Mouse (Mus musculus): ENCODE data around the gene Fbxo17. TPM values are rescaled to one million over a fixed set of nuclear protein-coding genes. Genes with fewer than 3 reads are reported as not detected.
"Not testable (repeated sequence)": the region's sequence is repeated elsewhere in the genome, so short reads cannot be mapped to it uniquely, and the experiment has no call there.

Fbxo17 gene
- total RNA-seq, 1 experiment = 6.6 TPM

- Histone ChIP-seq H3K9ac (ENCODE audit: insufficient read depth, low read depth, low read length, poor library complexity, severe bottlenecking) (0 out of 2 replicates have a peak overlapping the region, but pooled peaks have one; percentile 50), H3K36me3 (ENCODE audit: control insufficient read depth, insufficient read depth, low read length, poor library complexity, severe bottlenecking) (no peaks in the 10 kb centered on the region; the same call in 1 of the 2 replicates), H3K4me1 (ENCODE audit: control insufficient read depth in 2 of 2, insufficient read depth in 2 of 2, low read length in 2 of 2, poor library complexity in 1 of 2) (peaks cover 2 to 8% of the 10 kb centered on the region in 2 experiments; a peak in 3 of 4 replicates), H3K27ac (ENCODE audit: insufficient read depth, low read depth, low read length, poor library complexity, severe bottlenecking) (peak overlapping the region; percentile 72), H3K9me3 (ENCODE audit: control insufficient read depth, insufficient read depth, low read depth, low read length) (no peaks in the 10 kb centered on the region), H3K4me3 (ENCODE audit: insufficient read depth in 1 of 2, low read depth in 1 of 2, low read length in 2 of 2, poor library complexity in 1 of 2, severe bottlenecking in 1 of 2) (peak overlapping the region in 1 of 2 experiments; percentile 52; a peak in 2 of 4 replicates)
- TF ChIP-seq ZNF384 (IDR thresholded peaks at IDR 0.05; ENCODE audit: low read depth, low read length) (no peak), MAFK (IDR thresholded peaks at IDR 0.05; ENCODE audit: insufficient read depth, low read depth, low read length) (no peak), ZC3H11A (IDR thresholded peaks at IDR 0.05; ENCODE audit: borderline replicate concordance, low read depth, low read length) (no peak), HCFC1 (IDR thresholded peaks at IDR 0.05; ENCODE audit: borderline replicate concordance, insufficient read depth, low read length) (no peak), CHD2 (IDR thresholded peaks at IDR 0.05; ENCODE audit: low read depth, low read length) (no peak)
- in situ Hi-C loops (cut with MboI; ENCODE audit: low sequenced_read_pairs in 2 of 2, unreplicated experiment in 2 of 2) = no loop called here
- DNase-seq (ENCODE audit: low read depth, low spot score) = no peak
Measured at GRCm38 (mm10) chr7:28694966-28695511, 21.6 kb upstream of the Fbxo17 start.

- Histone ChIP-seq H3K9me3 (ENCODE audit: control insufficient read depth, insufficient read depth, low read depth, low read length) (no peaks in the 10 kb centered on the region), H3K4me3 (ENCODE audit: insufficient read depth in 1 of 2, low read depth in 1 of 2, low read length in 2 of 2, poor library complexity in 1 of 2, severe bottlenecking in 1 of 2) (no peak overlapping the region)
- in situ Hi-C loops (cut with MboI; ENCODE audit: low sequenced_read_pairs in 2 of 2, unreplicated experiment in 2 of 2) = no loop called here
Measured at GRCm38 (mm10) chr7:28697277-28697676, 19.3 kb upstream of the Fbxo17 start.

GRCm38 (mm10) chr7:28700269-28700668, 16.3 kb upstream of the Fbxo17 start:
- TF ChIP-seq ZC3H11A (IDR thresholded peaks at IDR 0.05; ENCODE audit: borderline replicate concordance, low read depth, low read length) (no peak), MAFK (IDR thresholded peaks at IDR 0.05; ENCODE audit: insufficient read depth, low read depth, low read length) (no peak), CHD2 (IDR thresholded peaks at IDR 0.05; ENCODE audit: low read depth, low read length) (no peak), HCFC1 (IDR thresholded peaks at IDR 0.05; ENCODE audit: borderline replicate concordance, insufficient read depth, low read length) (no peak), ZNF384 (IDR thresholded peaks at IDR 0.05; ENCODE audit: low read depth, low read length) (no peak)
- DNase-seq (ENCODE audit: low read depth, low spot score) = no peak
- no peak overlapping the region for H3K27ac ChIP-seq (ENCODE audit: insufficient read depth, low read depth, low read length, poor library complexity, severe bottlenecking)
- in situ Hi-C loops (cut with MboI; ENCODE audit: low sequenced_read_pairs in 2 of 2, unreplicated experiment in 2 of 2) = no loop called here
- H3K4me1 ChIP-seq (ENCODE audit: control insufficient read depth in 2 of 2, insufficient read depth in 2 of 2, low read length in 2 of 2, poor library complexity in 1 of 2) = 0 out of 4 replicates have a peak, but pooled peaks cover 0 to 2% of the 10 kb centered on the region in 2 experiments
- H3K36me3 ChIP-seq (ENCODE audit: control insufficient read depth, insufficient read depth, low read length, poor library complexity, severe bottlenecking) = peaks cover 2% of the 10 kb centered on the region; the same call in 1 of the 2 replicates
- no peak overlapping the region for H3K4me3 ChIP-seq (ENCODE audit: insufficient read depth in 1 of 2, low read depth in 1 of 2, low read length in 2 of 2, poor library complexity in 1 of 2, severe bottlenecking in 1 of 2)
- H3K9me3 ChIP-seq (ENCODE audit: control insufficient read depth, insufficient read depth, low read depth, low read length) = no peaks in the 10 kb centered on the region
- no peak overlapping the region for H3K9ac ChIP-seq (ENCODE audit: insufficient read depth, low read depth, low read length, poor library complexity, severe bottlenecking)

More at GRCm38 (mm10) chr7:28697277-28697676, 19.3 kb upstream of the Fbxo17 start:
- Histone ChIP-seq H3K9ac (ENCODE audit: insufficient read depth, low read depth, low read length, poor library complexity, severe bottlenecking) (no peak overlapping the region), H3K27ac (ENCODE audit: insufficient read depth, low read depth, low read length, poor library complexity, severe bottlenecking) (no peak overlapping the region), H3K36me3 (ENCODE audit: control insufficient read depth, insufficient read depth, low read length, poor library complexity, severe bottlenecking) (peaks cover 2% of the 10 kb centered on the region; the same call in 1 of the 2 replicates), H3K4me1 (ENCODE audit: control insufficient read depth in 2 of 2, insufficient read depth in 2 of 2, low read length in 2 of 2, poor library complexity in 1 of 2) (peaks cover 2 to 6% of the 10 kb centered on the region in 2 experiments; a peak in 2 of 4 replicates)
- TF ChIP-seq HCFC1 (IDR thresholded peaks at IDR 0.05; ENCODE audit: borderline replicate concordance, insufficient read depth, low read length) (no peak), ZNF384 (IDR thresholded peaks at IDR 0.05; ENCODE audit: low read depth, low read length) (no peak), ZC3H11A (IDR thresholded peaks at IDR 0.05; ENCODE audit: borderline replicate concordance, low read depth, low read length) (no peak), CHD2 (IDR thresholded peaks at IDR 0.05; ENCODE audit: low read depth, low read length) (no peak)
- DNase-seq (ENCODE audit: low read depth, low spot score) = no peak

GRCm38 (mm10) chr7:28701306-28701705, 15.3 kb upstream of the Fbxo17 start:
- H3K27ac ChIP-seq (ENCODE audit: insufficient read depth, low read depth, low read length, poor library complexity, severe bottlenecking); H3K36me3 ChIP-seq (ENCODE audit: control insufficient read depth, insufficient read depth, low read length, poor library complexity, severe bottlenecking); in situ Hi-C loops (cut with MboI; ENCODE audit: low sequenced_read_pairs in 2 of 2, unreplicated experiment in 2 of 2); H3K9ac ChIP-seq (ENCODE audit: insufficient read depth, low read depth, low read length, poor library complexity, severe bottlenecking); H3K4me3 ChIP-seq (ENCODE audit: insufficient read depth in 1 of 2, low read depth in 1 of 2, low read length in 2 of 2, poor library complexity in 1 of 2, severe bottlenecking in 1 of 2); H3K4me1 ChIP-seq (ENCODE audit: control insufficient read depth in 2 of 2, insufficient read depth in 2 of 2, low read length in 2 of 2, poor library complexity in 1 of 2); DNase-seq (ENCODE audit: low read depth, low spot score); H3K9me3 ChIP-seq (ENCODE audit: control insufficient read depth, insufficient read depth, low read depth, low read length): not testable (repeated sequence)
- TF ChIP-seq CHD2 (IDR thresholded peaks at IDR 0.05; ENCODE audit: low read depth, low read length) = 0 out of 2 replicates have a peak, but pooled peaks have one; percentile 38

All from ES-E14 (cell line).